Mouse (Mus musculus) myocyte (in vitro differentiated cells): ENCODE results near the gene Cenpa. TPM values are rescaled to one million over a fixed set of nuclear protein-coding genes. Genes with fewer than 3 reads are reported as not detected.

Source experiments
- H3K27me3 ChIP-seq: one replicate; pipeline ENCODE4 v1.6.1; 2011; ENCODE audit not compliant: control insufficient read depth, insufficient read depth, insufficient read length
- H3K36me3 ChIP-seq: one replicate; pipeline ENCODE4 v1.6.1; 2011; ENCODE audit not compliant: control insufficient read depth, insufficient read depth
- H3K4me2 ChIP-seq: one replicate; pipeline ENCODE4 v1.6.1; 2011; ENCODE audit warnings: low read depth, control low read depth
- H3K4me3 ChIP-seq: one replicate; pipeline ENCODE4 v1.5.1; 2011; ENCODE audit warnings: mild to moderate bottlenecking, control low read depth, moderate library complexity
- H3K79me2 ChIP-seq: one replicate; pipeline ENCODE4 v1.6.1; 2011; ENCODE audit not compliant: control insufficient read depth, insufficient read depth
- H3ac ChIP-seq: one replicate; pipeline ENCODE4 v1.6.1; 2011; ENCODE audit not compliant: control insufficient read depth, insufficient read length
- CEBPB ChIP-seq: IDR thresholded peaks from 2 replicates; pipeline ENCODE4 v1.6.1; 2011; ENCODE audit warnings: mild to moderate bottlenecking, moderate library complexity; ENCODE audit not compliant: poor library complexity, insufficient read depth, severe bottlenecking
- E2F4 ChIP-seq: IDR thresholded peaks from one replicate; pipeline ENCODE4 v1.6.1; 2011; ENCODE audit warnings: mild to moderate bottlenecking, control low read depth, moderate library complexity; ENCODE audit not compliant: insufficient read depth
- MAX ChIP-seq: IDR thresholded peaks from one replicate; pipeline ENCODE4 v1.6.1; 2011; ENCODE audit warnings: low read depth, mild to moderate bottlenecking, control low read depth
- MYOD1 ChIP-seq, 3 experiments: IDR thresholded peaks; one replicate each; pipeline ENCODE4 v1.6.1; 2011; ENCODE audit warnings: control low read depth in 2 of 3, low read depth in 2 of 3, mild to moderate bottlenecking in 2 of 3, moderate library complexity in 1 of 3; ENCODE audit not compliant: insufficient read length in 2 of 3, control insufficient read depth in 1 of 3
- MYOG ChIP-seq, 3 experiments: IDR thresholded peaks; one replicate each; pipeline ENCODE4 v1.6.1; 2011; ENCODE audit warnings: control low read depth in 2 of 3, low read depth in 2 of 3, mild to moderate bottlenecking in 2 of 3; ENCODE audit not compliant: insufficient read length in 2 of 3, control insufficient read depth in 1 of 3, insufficient read depth in 1 of 3
- POLR2A ChIP-seq: IDR thresholded peaks from one replicate; pipeline ENCODE4 v1.6.1; 2011; ENCODE audit warnings: low read depth, mild to moderate bottlenecking, control low read depth, moderate library complexity; ENCODE audit not compliant: insufficient read length
- POLR2AphosphoS2 ChIP-seq: IDR thresholded peaks from one replicate; pipeline ENCODE4 v1.6.1; 2011; ENCODE audit warnings: low read depth, control low read depth; ENCODE audit not compliant: insufficient read length
- REST ChIP-seq: IDR thresholded peaks from one replicate; pipeline ENCODE4 v1.6.1; 2011; ENCODE audit warnings: mild to moderate bottlenecking, control low read depth, moderate library complexity; ENCODE audit not compliant: insufficient read depth, insufficient read length
- SRF ChIP-seq: IDR thresholded peaks from one replicate; pipeline ENCODE4 v1.6.1; 2011; ENCODE audit warnings: low read depth; ENCODE audit not compliant: control insufficient read depth, insufficient read length
- TCF12 ChIP-seq: IDR thresholded peaks from one replicate; pipeline ENCODE4 v1.6.1; 2011; ENCODE audit warnings: mild to moderate bottlenecking, control low read depth; ENCODE audit not compliant: poor library complexity, insufficient read depth, severe bottlenecking
- TCF3 ChIP-seq: IDR thresholded peaks from one replicate; pipeline ENCODE4 v1.6.1; 2011; ENCODE audit warnings: low read depth, control low read depth; ENCODE audit not compliant: insufficient read length
- USF1 ChIP-seq: IDR thresholded peaks from one replicate; pipeline ENCODE4 v1.6.1; 2011; ENCODE audit warnings: low read depth, mild to moderate bottlenecking, control low read depth, moderate library complexity
- polyA plus RNA-seq: library from polyadenylated mRNA; unstranded; fragments of >200 nt; fragmentation: generic; extraction: Trizol; gene quantifications from one replicate; pipeline ENCODE4 v1.2.1, GENCODE M21; 2012; ENCODE audit warnings: missing spikeins

Gene Cenpa
- polyA plus RNA-seq = 65.3 TPM

- Histone ChIP-seq H3K36me3 (no peaks in the 10 kb centered on the region), H3K27me3 (no peaks in the 10 kb centered on the region), H3K79me2 (peaks cover 40% of the 10 kb centered on the region), H3ac (peak within 1 kb of the TSS; percentile 59), H3K4me3 (peak within 1 kb of the TSS; percentile 78), H3K4me2 (peak within 1 kb of the TSS; percentile 93)
- TF ChIP-seq MYOD1 (IDR thresholded peaks at IDR 0.05; ENCODE audit: control insufficient read depth in 1 of 3, insufficient read length in 2 of 3, low read depth in 2 of 3) (no peak), POLR2A (peak; percentile 59), POLR2AphosphoS2 (peak; percentile 48), SRF (no peak), USF1 (no peak), TCF3 (no peak), REST (no peak), E2F4 (peak; percentile 90), MYOG (IDR thresholded peaks at IDR 0.05; ENCODE audit: control insufficient read depth in 1 of 3, insufficient read depth in 1 of 3, insufficient read length in 2 of 3, low read depth in 2 of 3) (no peak), TCF12 (no peak), CEBPB (no peak), MAX (no peak)
These were observed at the start of gene Cenpa for GRCm38 (mm10) chr5:30666391-30667195. Gene Cenpa (plus strand): TSS chr5:30666777.

GRCm38 (mm10) chr5:30617357-30617756 is 49.2 kb upstream of the Cenpa start:
- Histone ChIP-seq H3K4me2 (peak overlapping the region; percentile 12), H3K36me3 (no peaks in the 10 kb centered on the region), H3K27me3 (peaks cover 56% of the 10 kb centered on the region), H3K4me3 (no peak overlapping the region), H3K79me2 (no peaks in the 10 kb centered on the region), H3ac (no peak overlapping the region)
- TF ChIP-seq POLR2AphosphoS2 = no peak
- TF ChIP-seq TCF12 = no peak
- no peak for TF ChIP-seq E2F4
- no peak for TF ChIP-seq USF1
- no peak for TF ChIP-seq POLR2A
- no peak for TF ChIP-seq MYOD1 (IDR thresholded peaks at IDR 0.05; ENCODE audit: control insufficient read depth in 1 of 3, insufficient read length in 2 of 3, low read depth in 2 of 3)
- no peak for TF ChIP-seq REST
- TF ChIP-seq MAX = no peak
- TF ChIP-seq CEBPB = no peak
- no peak for TF ChIP-seq MYOG (IDR thresholded peaks at IDR 0.05; ENCODE audit: control insufficient read depth in 1 of 3, insufficient read depth in 1 of 3, insufficient read length in 2 of 3, low read depth in 2 of 3)
- no peak for TF ChIP-seq SRF

- H3K4me2 ChIP-seq = no peak overlapping the region
- no peak overlapping the region for H3ac ChIP-seq
- H3K27me3 ChIP-seq = peaks cover 61% of the 10 kb centered on the region
- no peaks in the 10 kb centered on the region for H3K79me2 ChIP-seq
- H3K36me3 ChIP-seq = no peaks in the 10 kb centered on the region
- TF ChIP-seq SRF (no peak), TCF12 (no peak), E2F4 (no peak), TCF3 (no peak), CEBPB (no peak), POLR2AphosphoS2 (no peak), POLR2A (no peak), MYOG (IDR thresholded peaks at IDR 0.05; ENCODE audit: control insufficient read depth in 1 of 3, insufficient read depth in 1 of 3, insufficient read length in 2 of 3, low read depth in 2 of 3) (no peak), MYOD1 (IDR thresholded peaks at IDR 0.05; ENCODE audit: control insufficient read depth in 1 of 3, insufficient read length in 2 of 3, low read depth in 2 of 3) (no peak), REST (no peak)
- no peak overlapping the region for H3K4me3 ChIP-seq
These were observed 48.7 kb upstream of the Cenpa start for GRCm38 (mm10) chr5:30617851-30618250.

- Histone ChIP-seq H3K4me3 (no peak overlapping the region), H3K79me2 (no peaks in the 10 kb centered on the region), H3K27me3 (peaks cover 61% of the 10 kb centered on the region), H3ac (no peak overlapping the region), H3K4me2 (no peak overlapping the region), H3K36me3 (no peaks in the 10 kb centered on the region)
- TF ChIP-seq TCF3 (no peak), CEBPB (no peak), E2F4 (no peak), POLR2AphosphoS2 (no peak), MYOG (IDR thresholded peaks at IDR 0.05; ENCODE audit: control insufficient read depth in 1 of 3, insufficient read depth in 1 of 3, insufficient read length in 2 of 3, low read depth in 2 of 3) (no peak), MAX (no peak), MYOD1 (IDR thresholded peaks at IDR 0.05; ENCODE audit: control insufficient read depth in 1 of 3, insufficient read length in 2 of 3, low read depth in 2 of 3) (no peak), USF1 (no peak), POLR2A (no peak), TCF12 (no peak), SRF (no peak), REST (no peak)
These were observed 48.1 kb upstream of the Cenpa start for GRCm38 (mm10) chr5:30618376-30619003.
